Mouse (Mus musculus): ENCODE measurements at regions not wholly inside any gene's neighbourhood (a gene's known extent, or its start where the extent isn't known, plus 50 kb on each side); places are given as distances from the start of the nearest gene placed in this dataset.
A peak's percentile ranks its signal among the peaks of the same experiment; 100 is the strongest.
"Not testable (repeated sequence)": the region's sequence is repeated elsewhere in the genome, so short reads cannot be mapped to it uniquely, and the experiment has no call there.

GRCm38 (mm10) chr13:52339156-52339555, 191.9 kb downstream of the Diras2 start:
- no peak for DNase-seq

GRCm38 (mm10) chr13:52341981-52342380, 189.1 kb downstream of the Diras2 start:
- DNase-seq, result no peak

GRCm38 (mm10) chr13:52344383-52344782, 186.7 kb downstream of the Diras2 start:
- no peak for DNase-seq

GRCm38 (mm10) chr13:52344853-52345252, 186.2 kb downstream of the Diras2 start:
- DNase-seq, result no peak

- DNase-seq, result peak; percentile 36
Measured at GRCm38 (mm10) chr13:52345375-52346026, 185.6 kb downstream of the Diras2 start.

- DNase-seq, result no peak
Measured at GRCm38 (mm10) chr13:52346027-52346375, 185.1 kb downstream of the Diras2 start.

GRCm38 (mm10) chr13:52347631-52348030, 183.4 kb downstream of the Diras2 start:
- DNase-seq, result no peak

- no peak for DNase-seq
Measured at GRCm38 (mm10) chr13:52349606-52350005, 181.5 kb downstream of the Diras2 start.

- peak; percentile 19 for DNase-seq
Measured at GRCm38 (mm10) chr13:52352576-52352975, 178.5 kb downstream of the Diras2 start.

GRCm38 (mm10) chr13:52353437-52353836, 177.6 kb downstream of the Diras2 start:
- DNase-seq, result no peak

- DNase-seq, result no peak
Measured at GRCm38 (mm10) chr13:52353966-52354365, 177.1 kb downstream of the Diras2 start.

- not testable (repeated sequence) for DNase-seq
Measured at GRCm38 (mm10) chr13:52355921-52356320, 175.2 kb downstream of the Diras2 start.

- DNase-seq, result not testable (repeated sequence)
Measured at GRCm38 (mm10) chr13:52359332-52359731, 171.7 kb downstream of the Diras2 start.

- DNase-seq, result no peak
Measured at GRCm38 (mm10) chr13:52361177-52361846, 169.8 kb downstream of the Diras2 start.

GRCm38 (mm10) chr13:52362266-52362665, 168.8 kb downstream of the Diras2 start:
- DNase-seq, result no peak

GRCm38 (mm10) chr13:52369851-52370250, 161.2 kb downstream of the Diras2 start:
- no peak for DNase-seq

GRCm38 (mm10) chr13:52371986-52372385, 159.1 kb downstream of the Diras2 start:
- peak; percentile 17 for DNase-seq

GRCm38 (mm10) chr13:52374781-52375180, 156.3 kb downstream of the Diras2 start:
- DNase-seq, result no peak

- DNase-seq, result no peak
Measured at GRCm38 (mm10) chr13:52378236-52378635, 152.8 kb downstream of the Diras2 start.

- DNase-seq, result no peak
Measured at GRCm38 (mm10) chr13:52389271-52389670, 141.8 kb downstream of the Diras2 start.

GRCm38 (mm10) chr13:52395786-52396185, 135.3 kb downstream of the Diras2 start:
- DNase-seq, result no peak

GRCm38 (mm10) chr13:52398344-52398743, 132.7 kb downstream of the Diras2 start:
- DNase-seq, result no peak

- DNase-seq, result no peak
Measured at GRCm38 (mm10) chr13:52399143-52399542, 131.9 kb downstream of the Diras2 start.

GRCm38 (mm10) chr13:52403805-52404204, 127.3 kb downstream of the Diras2 start:
- DNase-seq, result no peak

GRCm38 (mm10) chr13:52416301-52416700, 114.8 kb downstream of the Diras2 start:
- no peak for DNase-seq

Data from right cerebral cortex, adult 18-20 months (tissue).